Mouse (Mus musculus): Measurements from ENCODE around the gene Arhgap8.
A peak's percentile ranks its signal among the peaks of the same experiment; 100 is the strongest.

Gene Arhgap8

DNA sequence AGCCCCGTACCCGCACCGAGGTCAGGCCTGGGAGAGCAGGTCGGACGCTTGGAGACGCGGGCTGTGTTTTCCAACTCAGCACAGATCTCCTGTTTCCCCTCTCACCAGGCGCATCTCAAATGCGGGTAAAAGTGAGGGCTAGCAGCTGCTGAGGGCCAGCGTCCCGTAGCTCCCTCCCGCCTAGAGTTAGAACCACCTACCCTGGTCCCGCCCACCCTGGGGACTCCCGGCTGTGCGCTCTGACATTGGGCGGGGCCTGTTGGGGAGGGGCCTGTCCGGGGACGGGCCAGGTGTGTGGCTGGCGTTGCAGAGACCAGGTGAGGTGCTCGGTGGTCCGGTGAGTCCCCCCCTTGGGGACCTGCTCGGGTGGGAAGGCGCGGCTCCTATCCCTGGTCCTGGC, at the start of gene Arhgap8:
Gene Arhgap8 (plus strand): TSS at position 262 of the 400 bp plus-strand sequence.
- no peak for DNase-seq (ENCODE audit: low spot score)

- no peak for DNase-seq (ENCODE audit: low spot score)
These were observed 49.2 kb upstream of the Arhgap8 start for GRCm38 (mm10) chr15:84670657-84671055.

- DNase-seq (ENCODE audit: low spot score) = no peak
These were observed 48.2 kb upstream of the Arhgap8 start for GRCm38 (mm10) chr15:84671401-84672307.

GRCm38 (mm10) chr15:84672308-84672615, 47.6 kb upstream of the Arhgap8 start:
- no peak for DNase-seq (ENCODE audit: low spot score)

DNA sequence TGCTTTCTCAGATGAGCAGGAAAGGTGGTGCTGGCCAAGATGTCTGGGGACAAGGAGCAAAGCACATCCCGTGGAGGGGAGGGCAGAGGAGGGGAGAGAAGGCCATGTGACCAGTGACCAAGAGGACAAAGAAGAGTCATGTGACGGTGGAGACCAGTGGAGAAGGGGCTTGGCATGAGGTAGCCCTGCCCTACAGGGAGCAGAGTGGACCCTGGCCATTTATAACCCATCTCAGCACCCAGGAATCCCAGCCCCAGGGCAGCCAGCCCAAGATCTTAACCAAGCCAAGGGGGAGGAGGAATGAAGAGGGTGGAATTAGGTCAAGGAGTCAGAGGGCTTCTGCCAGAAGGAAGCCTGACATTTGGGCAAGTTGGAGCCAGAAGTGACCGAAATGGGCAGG, 47.2 kb upstream of the Arhgap8 start:
- no peak for DNase-seq (ENCODE audit: low spot score)

DNA sequence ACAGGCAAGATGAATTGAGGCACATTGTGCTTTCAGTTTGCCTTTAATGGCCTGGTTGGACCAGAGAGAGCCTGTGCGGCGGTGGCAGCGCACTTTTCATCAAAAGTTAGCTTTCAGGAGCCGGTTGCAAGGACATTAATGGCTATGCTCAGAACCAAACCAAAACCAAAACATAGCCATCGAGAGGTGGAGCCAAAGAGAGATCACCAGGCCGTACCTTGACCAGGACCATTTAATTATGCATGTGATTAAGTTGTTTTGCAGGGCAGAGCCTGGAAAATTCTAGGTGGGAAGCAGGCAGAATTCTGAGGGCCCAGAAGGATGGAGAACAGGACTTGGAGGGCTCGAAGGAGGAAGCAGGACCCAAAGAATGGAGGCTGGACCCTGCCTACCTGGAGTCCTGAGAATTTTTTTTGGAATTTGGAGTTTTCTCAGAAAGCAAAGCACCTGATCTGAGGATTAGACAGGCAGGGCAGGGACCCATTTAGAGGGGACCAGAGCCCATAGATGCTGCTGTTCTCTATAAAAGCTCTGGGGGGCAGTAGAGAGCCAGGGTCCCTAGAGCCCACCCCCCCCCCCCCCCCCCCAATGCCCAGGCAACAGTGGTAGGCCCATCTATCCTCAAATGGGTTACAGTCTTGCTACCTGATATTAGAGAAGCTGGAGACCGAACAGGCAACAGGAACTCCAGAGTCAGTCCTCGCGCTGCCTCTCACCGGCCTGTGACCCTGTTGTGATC, 45.4 kb upstream of the Arhgap8 start:
- no peak for DNase-seq (ENCODE audit: low spot score)

DNA sequence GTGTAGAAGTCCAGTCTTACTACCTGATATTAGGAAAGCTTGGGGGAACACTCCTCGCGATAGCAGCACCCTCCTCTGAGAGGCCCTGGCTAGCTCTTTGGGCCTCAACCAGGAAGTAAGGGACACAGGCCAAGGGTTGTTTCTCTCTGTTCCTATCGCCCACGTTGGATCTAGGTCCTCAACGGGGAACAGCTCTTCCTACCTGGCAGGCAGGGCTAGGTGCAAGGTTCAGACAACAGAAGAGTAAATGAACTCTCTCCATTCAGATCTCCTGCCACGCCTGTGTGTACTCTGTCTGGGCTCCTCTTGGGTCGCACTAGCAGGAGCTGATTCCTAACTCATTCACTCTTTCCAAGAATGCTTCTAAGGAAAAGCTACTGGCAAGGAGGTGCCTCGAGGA, 44.5 kb upstream of the Arhgap8 start:
- no peak for DNase-seq (ENCODE audit: low spot score)

GRCm38 (mm10) chr15:84677943-84678342, 41.9 kb upstream of the Arhgap8 start:
- DNase-seq (ENCODE audit: low spot score) = no peak

GRCm38 (mm10) chr15:84679090-84679489, 40.8 kb upstream of the Arhgap8 start:
- no peak for DNase-seq (ENCODE audit: low spot score)

DNA sequence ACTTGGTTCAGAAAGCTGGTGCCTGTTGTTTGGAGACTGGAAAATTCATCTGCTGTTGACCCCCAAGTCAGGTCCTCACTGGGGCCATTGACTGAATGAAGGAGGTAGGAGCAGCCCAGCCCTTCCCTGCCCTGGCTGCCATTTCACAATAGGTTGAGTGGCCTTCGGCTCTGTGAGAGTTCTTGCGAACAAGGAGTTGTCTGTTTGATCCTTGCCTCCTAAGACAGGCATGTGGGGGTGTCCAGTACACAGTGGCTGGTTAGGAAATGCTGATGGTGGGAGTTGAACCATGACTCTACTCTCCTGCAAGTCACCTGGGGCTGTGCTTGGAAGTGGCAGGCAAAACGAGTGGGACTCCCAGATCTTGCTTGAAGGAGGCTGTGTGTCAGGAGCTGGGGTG, 40.1 kb upstream of the Arhgap8 start:
- DNase-seq (ENCODE audit: low spot score) = no peak

GRCm38 (mm10) chr15:84680545-84681454, 39.1 kb upstream of the Arhgap8 start:
- DNase-seq (ENCODE audit: low spot score) = peak; percentile 34

DNA sequence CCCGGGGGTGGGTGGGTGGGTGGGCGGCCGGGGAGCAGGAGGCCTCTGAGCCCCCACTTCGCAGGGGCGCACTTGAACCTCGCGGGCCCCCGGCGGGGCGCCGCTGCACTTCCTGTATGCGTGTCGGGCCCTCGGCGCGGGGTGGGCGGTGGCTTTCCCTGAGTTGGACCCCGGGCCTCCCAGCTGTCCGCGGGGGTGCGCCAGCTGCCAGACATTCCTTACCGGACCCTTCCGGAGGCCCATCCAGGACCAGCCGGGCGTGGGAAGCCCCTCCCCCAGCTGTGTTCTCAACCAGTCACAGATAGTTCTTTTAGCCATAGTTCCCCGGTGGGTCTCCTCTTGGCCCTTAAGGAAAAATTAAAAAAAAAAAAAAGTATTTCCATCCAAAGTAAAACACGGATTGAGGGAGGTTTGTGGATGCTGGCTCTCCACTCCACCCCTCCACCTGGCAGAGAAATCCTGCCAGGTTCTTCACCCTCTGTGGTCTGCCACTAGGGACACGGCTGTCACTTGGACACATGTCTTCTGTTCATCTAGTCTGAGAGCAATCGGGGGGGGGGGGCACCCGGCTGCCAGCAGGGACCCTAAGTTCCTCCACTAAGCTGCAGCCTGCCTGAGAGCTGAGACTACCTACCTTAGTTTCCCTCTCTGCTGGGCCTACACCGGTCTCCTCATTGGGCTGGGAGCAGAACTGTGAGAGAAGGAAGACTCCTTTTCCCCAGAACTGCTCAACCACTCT, 38.2 kb upstream of the Arhgap8 start:
- DNase-seq (ENCODE audit: low spot score) = no peak

- no peak for DNase-seq (ENCODE audit: low spot score)
These were observed 37.6 kb upstream of the Arhgap8 start for GRCm38 (mm10) chr15:84682206-84682605.

- no peak for DNase-seq (ENCODE audit: low spot score)
These were observed 37.0 kb upstream of the Arhgap8 start for GRCm38 (mm10) chr15:84682821-84683220.

DNA sequence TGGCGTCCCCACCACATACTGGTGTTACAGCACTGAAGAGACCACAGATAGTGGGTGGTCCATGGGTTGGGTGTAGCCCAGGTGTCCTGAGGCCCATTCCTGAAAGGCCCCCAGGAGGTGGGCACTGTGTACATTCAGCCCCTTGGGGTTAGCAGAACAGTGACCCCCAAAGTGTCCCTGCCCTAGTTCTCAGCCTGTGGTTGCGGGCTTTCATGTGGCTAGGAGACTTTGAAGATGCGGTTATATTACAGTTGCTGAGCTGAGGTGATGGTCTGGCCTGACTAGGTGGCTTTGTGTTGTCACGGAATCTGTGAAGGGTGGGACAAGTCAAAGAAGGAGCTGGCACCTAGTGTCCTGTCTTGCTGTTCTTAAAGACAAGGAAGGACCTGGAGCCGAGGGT, 35.3 kb upstream of the Arhgap8 start:
- DNase-seq (ENCODE audit: low spot score) = no peak

- no peak for DNase-seq (ENCODE audit: low spot score)
These were observed 34.4 kb upstream of the Arhgap8 start for GRCm38 (mm10) chr15:84685417-84685816.

- no peak for DNase-seq (ENCODE audit: low spot score)
These were observed 31.9 kb upstream of the Arhgap8 start for GRCm38 (mm10) chr15:84687904-84688303.

- no peak for DNase-seq (ENCODE audit: low spot score)
These were observed 30.5 kb upstream of the Arhgap8 start for GRCm38 (mm10) chr15:84689356-84689755.

DNA sequence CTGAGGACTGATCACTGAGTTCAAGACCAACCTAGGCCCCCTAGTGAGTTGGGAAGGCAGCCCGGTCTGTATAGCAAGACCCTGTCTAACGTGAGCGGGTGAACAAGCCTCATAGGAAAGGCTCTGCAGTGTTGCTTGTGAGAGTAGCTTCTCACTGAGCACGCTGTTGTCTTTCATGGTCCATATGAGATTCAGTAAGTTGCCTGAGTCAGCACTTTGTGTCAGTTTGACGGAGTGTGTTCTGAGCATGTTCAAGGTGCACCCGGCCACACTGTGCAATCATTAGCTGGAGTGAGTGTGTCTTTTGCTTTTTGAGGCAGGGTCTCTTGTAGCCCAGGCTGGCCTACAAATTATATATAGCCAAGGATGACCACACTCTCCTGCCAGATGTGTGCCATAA, 28.3 kb upstream of the Arhgap8 start:
- DNase-seq (ENCODE audit: low spot score) = no peak

DNA sequence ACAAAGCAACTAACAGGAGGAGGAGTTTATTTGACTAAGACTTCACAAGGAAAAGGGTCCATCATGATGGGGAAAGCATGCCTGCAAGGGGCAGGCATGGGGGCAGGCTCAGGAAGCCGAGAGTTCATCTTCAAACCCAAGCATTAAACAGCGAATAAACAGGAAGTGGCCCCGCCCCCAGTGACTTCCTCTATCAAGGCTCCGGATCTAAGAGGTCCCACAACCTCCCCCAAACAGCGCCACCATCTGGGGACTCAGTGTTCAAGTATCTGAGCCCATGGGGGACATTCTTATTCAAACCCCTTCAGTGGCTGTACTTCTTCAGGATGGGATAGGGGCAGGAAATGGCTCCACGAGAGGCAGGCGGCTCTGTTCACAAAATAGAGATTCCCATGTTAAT, 27.2 kb upstream of the Arhgap8 start:
- DNase-seq (ENCODE audit: low spot score) = no peak

DNA sequence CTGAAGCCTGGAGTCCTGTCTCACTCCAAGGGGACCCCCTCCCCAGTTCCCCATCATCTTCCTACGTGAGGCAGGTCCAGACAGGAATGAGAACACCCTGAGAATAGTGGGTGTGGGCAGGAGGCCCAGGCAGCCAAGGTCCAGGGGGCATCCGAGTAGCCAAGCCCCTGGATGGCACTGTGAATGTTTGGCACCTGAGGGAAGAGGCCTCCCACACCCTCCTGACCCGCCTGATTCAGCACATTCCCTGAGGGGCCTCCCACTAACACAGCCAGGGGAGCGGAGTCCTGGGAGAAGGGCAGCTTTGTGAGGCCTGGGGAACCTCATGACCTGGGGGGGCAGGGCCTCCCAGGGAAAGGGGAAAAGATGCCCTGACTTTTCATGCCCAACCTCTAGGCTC, 23.8 kb upstream of the Arhgap8 start:
- no peak for DNase-seq (ENCODE audit: low spot score)

DNA sequence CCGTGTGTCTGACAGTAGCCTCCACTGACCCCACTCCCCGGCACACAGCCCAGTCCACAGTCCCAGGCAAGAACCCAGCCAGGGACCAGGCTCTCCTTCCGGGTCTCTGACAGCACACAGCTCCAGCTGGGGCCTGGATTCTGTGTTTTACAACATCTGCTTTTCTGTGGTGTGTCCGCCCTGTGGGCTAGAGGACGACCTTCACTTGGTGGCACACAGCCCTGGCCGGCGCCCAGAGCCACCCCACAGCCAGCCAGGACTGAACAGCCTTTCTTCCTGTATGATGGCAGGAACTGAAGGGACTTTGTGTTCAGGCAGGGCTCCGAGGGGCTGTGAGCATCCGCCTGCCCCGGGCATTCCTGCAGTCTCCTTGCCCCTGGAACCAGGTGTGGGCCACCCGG, 22.2 kb upstream of the Arhgap8 start:
- DNase-seq (ENCODE audit: low spot score) = no peak
